Mouse (Mus musculus): ENCODE results near the gene Gemin7. TPM values are rescaled to one million over a fixed set of nuclear protein-coding genes. Genes with fewer than 3 reads are reported as not detected.

Gene Gemin7
- total RNA-seq, 2 experiments from 2014 or later: 54.7 to 56.2 TPM

DNA sequence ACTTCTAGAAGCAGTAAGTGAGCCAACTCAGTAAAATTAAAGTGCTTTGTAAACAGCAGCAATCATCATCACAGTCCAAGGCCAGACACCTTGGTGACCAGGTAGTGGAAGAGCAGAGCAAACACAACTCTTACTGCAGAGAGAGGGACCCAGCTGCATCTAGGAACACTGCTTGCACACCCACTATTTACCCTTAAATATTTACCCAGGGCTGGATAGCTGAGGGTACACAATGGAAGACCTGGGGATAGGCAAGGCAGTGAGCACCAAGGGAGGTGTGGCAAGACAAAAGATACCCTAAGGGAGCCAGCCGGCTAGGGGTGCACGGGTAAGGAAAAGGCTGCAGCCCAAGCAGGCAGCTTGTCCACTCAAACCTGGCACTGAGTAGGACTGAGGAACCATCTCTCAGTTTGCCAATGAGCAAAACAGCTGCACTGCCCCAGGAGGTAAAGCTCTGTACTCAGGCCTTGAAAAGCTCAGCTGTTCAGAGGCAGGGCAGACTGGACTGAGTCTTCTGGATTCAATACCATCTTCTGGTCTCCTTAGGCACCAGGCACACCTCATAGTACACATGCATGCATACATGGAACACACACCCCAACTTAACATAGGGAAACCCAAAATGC, 29.9 kb downstream of the Gemin7 start:
- no peak for DNase-seq

DNA sequence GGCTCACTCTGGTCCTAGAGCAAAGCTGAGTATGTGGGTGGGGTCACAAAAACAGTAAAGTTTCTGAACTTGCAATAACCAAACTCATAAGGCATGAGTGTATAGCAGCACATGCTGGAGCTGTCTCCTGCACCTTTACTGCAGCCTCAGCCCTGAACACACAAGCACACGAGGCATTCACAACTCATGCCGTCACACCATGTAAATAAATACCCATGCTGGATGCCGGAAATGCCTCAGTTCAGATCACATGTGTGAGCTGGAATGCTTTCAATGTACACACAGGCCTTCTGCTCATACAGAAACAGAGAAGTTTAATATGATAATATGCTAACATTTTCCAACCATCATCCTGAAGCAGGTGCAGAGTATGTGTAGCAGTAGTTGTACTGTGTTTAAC, 31.4 kb downstream of the Gemin7 start:
- DNase-seq: no peak

DNA sequence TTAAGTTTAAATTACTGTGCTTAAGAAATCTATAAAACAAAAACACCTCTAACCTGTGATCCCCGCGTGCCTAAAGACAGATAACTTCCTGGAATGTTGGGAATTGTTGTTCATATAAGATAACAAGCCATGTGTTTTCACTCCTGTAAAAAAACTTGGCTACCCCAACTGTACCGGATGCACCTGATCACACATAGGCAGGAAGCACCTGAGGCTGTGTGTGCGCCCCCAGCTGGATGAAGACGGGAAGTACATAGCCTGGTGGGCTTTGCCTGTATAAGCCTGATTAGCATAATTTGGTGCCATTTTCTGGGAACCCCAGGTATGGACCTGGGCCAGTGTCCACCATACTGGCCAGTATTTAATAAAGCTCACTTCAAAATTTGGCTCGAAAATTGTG, 33.8 kb downstream of the Gemin7 start:
- no peak for DNase-seq

DNA sequence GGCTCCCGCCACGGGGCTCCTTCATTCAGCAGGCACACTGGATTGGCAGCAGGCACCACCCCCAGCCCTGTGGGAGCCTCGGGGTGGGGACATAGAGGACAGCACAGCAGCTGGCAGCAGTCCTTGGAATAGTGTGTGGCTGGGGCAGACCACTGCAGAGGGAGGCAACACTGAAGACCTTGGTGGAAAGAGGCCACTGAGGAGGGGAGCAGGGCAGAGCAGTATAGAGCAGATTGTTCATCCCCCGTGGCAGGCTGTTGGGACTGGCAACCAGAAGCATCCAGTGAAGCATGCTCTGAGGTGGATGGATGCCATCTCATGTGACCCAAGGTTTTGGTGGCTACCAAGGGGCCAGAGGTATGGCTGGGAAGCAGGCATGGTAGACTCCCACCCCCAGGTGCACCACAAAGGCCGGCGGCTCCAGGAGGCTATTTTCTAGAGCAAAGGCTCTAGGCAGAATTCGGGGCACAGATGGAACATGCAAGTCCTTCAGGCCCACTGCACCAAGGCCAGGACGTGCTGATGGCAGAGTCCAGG, 35.2 kb downstream of the Gemin7 start:
- DNase-seq: peak; percentile 60

DNA sequence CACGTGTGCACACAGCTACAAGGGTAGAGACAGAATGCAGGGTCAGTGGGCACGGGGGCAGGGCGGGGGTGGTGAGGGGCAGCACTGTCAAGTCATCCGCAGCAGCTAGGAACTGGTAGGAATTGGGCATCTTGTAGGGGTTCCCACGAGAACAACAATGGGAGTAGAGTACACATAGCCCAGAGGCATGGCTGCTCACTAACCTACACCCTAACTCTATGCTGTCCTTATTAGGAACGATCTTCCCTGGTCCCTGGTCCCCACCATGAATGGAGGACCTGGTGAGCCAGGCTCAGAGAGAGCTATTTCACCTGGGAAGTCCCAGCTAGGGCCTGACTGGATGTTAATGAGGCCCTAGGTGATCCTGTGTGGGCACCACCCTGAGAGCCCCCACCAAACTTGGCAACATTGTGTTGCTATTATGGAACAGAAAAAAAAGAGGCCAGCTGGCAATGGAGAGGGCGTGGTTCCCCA, 35.7 kb downstream of the Gemin7 start:
- DNase-seq: no peak

DNA sequence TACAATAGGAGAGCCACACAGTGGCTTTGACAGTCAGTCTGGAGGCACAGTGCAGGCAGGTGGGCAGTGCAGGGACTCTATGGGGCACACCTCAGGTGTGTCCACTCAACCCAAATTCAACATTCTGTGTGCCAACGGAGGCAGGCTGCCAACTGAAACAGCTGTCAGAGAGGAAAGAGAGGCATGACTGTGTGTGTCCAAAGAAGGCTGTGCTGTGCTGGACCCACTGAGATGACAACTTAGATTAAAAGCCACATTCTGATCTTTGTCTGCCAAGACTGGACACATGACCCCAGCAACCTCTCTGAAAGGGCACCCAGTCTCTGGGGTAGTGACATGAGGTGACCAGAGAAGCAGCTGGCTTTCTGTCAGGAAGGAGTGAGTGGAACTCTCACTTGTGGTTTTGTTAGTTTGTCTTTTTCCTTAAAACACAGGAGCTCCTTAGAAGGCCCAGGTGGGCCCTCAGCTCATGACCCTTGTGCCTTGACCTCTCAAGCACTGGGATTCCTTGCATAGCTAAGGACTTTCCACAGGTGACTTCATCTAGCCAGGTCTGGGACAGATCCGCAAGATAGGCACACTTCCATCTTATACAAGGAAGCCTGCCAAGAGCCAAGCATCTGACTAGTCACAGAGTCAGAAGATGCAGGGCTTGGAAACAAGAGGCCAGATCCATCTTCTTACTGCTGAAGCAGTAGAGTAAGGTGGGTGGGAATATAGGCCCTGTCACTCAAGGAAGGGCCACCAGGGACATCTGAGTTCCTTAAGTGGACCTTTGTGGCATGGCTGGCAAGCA, 36.4 kb downstream of the Gemin7 start:
- peak; percentile 38 for DNase-seq

DNA sequence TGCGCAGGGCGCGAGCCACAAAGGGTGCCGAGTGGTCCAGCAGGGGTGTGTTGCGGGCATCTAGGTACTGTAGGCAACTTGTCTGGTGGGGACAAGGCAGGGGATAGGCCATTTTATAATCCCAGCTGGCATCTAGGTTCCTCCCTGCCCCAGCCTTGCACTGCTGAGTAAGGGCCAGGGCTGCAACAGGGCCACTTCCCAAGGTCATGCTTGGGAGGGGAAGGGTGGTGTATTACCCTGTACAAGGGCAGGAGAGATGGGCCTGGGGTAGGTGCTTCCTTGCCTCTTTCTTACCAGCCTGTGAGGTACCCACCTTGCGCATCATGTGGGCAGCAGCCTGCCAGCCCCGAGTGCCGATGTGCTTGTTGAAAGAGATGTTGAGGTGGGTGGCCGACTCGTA, 42.7 kb downstream of the Gemin7 start:
- no peak for DNase-seq

DNA sequence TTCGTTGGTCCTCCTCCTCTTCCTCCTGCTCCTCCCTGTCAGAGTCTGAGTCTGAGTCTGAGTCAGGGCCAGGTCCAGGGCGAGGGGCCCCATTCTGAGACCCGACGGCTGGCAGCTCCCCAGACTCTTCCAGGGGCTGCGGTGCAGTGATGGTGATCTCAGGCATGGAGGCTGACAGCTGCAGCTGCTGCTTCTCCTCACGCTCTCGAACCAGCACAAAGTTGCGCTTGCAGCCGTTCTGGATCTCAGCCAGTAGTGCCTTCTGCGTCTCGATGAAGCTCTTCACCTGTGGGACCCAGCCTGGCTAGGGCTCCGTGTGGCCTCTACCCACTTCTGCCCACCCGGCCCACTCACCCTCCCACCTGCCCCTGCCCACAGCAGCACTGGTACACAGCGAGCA, 45.2 kb downstream of the Gemin7 start:
- DNase-seq: no peak

DNA sequence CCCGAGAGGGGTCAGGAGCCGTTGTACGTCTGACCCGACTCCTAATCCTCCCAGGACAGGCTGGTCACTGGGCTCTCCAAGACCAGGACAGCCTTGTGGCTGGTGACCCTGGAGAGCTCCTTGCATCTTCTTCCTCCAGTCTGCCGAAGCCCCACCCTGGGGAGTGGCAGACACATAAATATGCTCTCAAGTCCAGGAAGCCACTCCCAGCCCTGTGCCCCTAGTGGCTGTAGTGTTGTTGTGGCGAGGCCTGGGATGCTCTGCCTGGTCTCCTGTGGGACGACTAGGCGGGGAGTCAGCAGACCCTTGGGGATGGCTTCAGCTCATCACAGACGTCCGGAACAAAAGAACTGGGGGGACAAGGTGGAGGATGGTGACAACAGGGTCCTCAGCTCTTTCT, 46.3 kb downstream of the Gemin7 start:
- DNase-seq: no peak

DNA sequence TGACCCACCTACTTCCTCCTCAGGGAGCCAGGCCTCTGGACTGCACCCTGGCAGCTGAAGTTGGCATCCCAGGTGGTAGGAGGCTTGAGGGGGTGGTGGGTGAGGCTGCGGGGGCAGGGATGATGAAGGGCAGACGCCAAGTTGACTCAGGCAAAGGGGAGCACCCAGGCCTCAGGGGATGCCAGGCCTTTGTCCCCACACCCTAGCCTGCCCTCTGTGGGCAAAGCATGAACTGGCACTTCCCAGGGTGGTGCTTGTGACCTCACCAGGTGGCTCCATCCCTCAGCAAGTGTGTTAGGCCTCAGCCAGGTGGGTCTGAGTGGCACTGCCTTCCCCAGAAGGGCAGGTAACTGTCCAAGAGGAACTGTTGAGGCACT, 52.3 kb downstream of the Gemin7 start:
- DNase-seq: no peak

DNA sequence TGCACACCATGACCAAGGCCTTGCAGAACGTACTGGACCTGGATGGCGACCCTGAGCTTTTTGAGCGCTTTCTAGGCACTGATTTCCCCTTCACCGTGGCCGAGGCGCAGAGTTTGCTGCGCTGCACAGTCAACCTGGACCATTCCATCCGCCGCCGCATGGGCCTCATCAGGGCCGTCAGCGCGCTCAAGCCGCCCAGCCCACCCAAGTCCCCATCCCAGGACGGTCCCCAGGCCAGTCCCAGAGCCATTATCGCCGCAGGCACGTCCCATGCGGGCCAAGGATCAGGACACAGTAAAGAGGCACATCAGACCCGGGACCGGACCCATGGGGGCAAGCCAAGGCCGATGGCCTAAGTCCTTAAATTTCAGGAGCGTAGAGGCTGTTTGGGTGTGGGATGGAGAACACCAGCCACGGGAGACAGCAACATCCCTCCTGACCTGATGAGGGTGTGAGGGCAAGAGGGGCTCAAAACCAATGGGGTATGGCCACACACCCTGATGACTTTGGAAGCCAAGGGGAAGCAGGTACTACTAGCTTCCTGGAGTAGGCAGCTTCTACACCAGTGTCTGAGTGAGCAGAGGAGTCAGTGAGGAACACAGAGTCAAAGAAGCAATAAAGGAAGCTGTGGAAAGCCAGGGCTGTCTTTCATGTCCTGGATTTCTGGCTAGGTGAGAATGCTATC, 52.8 kb downstream of the Gemin7 start:
- no peak for DNase-seq

DNA sequence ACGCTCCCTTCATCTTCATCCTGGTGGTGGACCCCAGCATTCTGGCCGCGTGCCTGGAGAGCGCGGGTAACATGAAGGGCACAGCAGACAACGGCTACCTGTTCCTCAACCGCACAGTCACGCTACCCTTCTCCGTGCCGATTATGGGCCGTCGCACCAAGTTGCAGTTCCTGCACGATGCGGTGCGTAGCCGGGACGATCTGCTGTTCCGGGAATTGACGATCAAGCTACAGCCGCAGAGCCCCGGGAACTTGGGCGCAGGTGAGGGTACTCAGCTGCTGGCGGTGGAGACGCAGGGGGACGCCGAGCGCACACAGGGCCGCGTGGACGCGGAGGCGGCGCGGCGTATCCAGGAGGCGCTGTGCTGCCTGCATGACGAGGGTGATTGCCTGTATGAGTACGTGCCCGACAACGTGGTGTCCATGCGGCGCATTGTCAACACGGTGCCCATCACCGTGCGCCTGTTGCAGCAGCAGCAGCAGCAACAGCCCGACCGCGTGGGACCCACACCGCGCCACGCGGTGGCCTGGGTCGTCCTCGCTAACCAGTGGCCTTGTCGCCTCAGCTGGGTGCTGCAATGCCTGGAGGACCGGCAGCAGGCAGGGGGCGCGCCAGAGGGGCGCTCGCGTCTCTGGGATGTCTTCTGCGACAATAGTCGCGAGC, 53.5 kb downstream of the Gemin7 start:
- DNase-seq: peak; percentile 70

DNA sequence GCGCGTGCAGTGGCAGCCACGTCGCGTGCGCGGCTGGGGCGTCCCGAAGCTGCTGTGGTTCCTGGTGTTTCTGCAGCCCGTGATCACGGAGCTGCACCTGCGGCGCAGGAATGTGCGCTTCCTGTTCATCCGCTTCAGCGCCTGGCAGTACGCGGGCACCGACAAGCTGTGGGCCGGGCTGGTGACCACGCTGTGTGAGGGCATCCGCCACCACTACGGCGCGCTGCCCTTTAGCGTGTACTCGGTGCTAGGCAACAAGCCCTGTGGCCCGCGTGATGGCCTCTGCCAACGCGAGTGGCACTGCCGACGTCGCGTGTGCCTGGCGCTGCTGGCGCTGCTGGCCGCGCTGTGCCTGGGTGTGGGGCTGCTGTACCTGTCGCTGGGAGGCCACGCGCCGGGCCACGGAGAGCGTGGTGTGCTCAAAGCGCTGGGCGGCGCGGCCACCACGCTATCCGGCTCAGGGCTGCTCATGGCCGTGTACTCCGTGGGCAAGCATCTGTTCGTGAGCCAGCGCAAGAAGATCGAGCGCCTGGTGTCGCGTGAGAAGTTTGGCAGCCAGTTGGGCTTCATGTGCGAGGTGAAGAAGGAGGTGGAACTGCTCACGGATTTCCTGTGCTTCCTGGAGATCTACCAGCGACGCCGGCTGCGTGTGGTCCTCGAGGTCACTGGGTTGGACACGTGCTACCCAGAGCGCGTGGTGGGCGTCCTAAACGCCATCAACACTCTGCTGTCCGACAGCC, 54.2 kb downstream of the Gemin7 start:
- peak; percentile 38 for DNase-seq

DNA sequence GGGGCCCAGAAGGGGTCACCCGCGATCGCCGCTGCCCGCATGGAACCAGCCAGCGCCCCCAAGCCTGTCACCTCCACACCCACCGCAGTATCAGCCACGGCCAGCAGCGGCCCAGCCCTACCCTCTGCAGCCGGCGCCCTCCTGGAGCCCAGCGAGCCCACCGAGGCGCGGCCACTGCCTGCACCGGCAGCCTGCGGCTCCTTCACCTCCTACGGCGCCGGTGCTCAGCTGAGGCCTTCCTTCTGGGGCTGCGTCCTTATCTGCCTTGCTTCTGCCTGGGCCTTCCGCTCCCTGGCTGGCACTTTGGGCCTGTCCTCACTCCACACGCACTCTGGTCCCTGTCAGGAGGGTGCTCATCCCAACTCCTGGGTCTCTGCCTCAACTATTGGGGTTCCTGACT, 57.4 kb downstream of the Gemin7 start:
- no peak for DNase-seq

DNA sequence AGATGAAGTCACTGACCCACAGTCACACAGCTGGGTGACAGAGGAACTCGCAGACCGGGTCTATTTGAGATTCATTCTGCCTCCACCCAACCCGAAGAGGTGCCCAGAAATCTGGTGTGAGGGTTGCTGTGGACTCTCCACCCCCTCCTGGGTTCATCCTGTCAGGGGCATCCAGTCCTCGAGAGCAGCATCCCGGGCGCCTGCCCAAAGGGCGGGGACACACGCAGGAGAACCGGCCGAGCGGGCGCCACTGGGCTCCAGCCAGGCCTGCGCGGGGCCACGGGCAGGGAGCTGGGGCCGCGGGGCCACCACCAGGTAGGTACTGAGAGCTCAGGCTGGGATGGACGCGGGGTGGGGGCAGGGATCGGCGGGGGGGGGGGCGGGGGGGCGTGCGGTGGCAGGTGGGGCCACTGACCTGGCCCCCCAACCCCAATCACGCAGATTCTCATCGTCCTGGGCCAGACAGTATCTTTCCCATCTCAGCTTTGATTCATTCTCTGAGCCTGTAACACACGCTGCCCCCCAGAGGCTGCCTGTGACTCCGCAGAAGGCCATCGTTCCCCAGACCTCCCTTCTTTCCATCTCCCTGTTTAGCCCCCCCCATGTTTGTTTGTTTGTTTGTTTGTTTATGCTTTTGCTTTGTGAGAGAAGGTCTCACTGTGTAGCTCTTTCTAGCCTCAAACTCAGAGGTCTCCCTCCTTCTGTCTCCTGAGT, 59.6 kb downstream of the Gemin7 start, which contains the start of gene Nkpd1:
Gene Nkpd1 (plus strand): TSS at position 187 of the 714 bp plus-strand sequence.
- peak; percentile 47 for DNase-seq

Other genes starting within 250 kb of the Gemin7 start
- 10 to 100 TPM; 37.1 to 41.3 TPM for gene Ercc1, start 232.8 kb downstream of the Gemin7 start, total RNA-seq (2021)
- 10 to 100 TPM; 11.5 to 11.7 TPM for gene Cd3eap, start 218.1 kb downstream of the Gemin7 start, total RNA-seq (2021)
- 1 to 10 TPM; 5.0 to 6.0 TPM for gene Ppp1r13l, start 217.8 kb downstream of the Gemin7 start, total RNA-seq (2021)
- gene Ercc2, start 195.6 kb downstream of the Gemin7 start, total RNA-seq (2021): 10 to 100 TPM; 18.8 to 29.0 TPM
- gene Klc3, start 173.5 kb downstream of the Gemin7 start, total RNA-seq (2021): 1 to 10 TPM; 1.4 to 1.7 TPM
- 100 to 1,000 TPM; 346 to 973 TPM for gene Ckm, start 172.8 kb downstream of the Gemin7 start, total RNA-seq (2021)
- 10 to 100 TPM; 35.0 to 37.1 TPM for gene Mark4, start 118.8 kb downstream of the Gemin7 start, total RNA-seq (2021)
- gene Exoc3l2, start 114.3 kb downstream of the Gemin7 start, total RNA-seq (2021): 10 to 100 TPM; 17.4 to 17.9 TPM
- 1 to 10 TPM; 5.2 to 5.4 TPM for gene Bloc1s3, start 69.2 kb downstream of the Gemin7 start, total RNA-seq (2021)
- 10 to 100 TPM; 76.6 to 80.9 TPM for gene Trappc6a, start 69.2 kb downstream of the Gemin7 start, total RNA-seq (2021)
- under 1 TPM; 0.18 to 0.21 TPM for gene Nkpd1, start 59.8 kb downstream of the Gemin7 start, total RNA-seq (2021)
- gene Ppp1r37, start 14.5 kb downstream of the Gemin7 start, total RNA-seq (2021): 10 to 100 TPM; 59.2 to 60.8 TPM
- gene Zfp296, start 308 bp downstream of the Gemin7 start, total RNA-seq (2021): under 1 TPM; 0.55 to 0.60 TPM
- gene Clasrp, start 26.9 kb upstream of the Gemin7 start, total RNA-seq (2021): 10 to 100 TPM; 29.6 to 58.3 TPM
- 10 to 100 TPM; 18.8 to 21.6 TPM for gene Relb, start 51.8 kb upstream of the Gemin7 start, total RNA-seq (2021)
- gene Clptm1, start 87.4 kb upstream of the Gemin7 start, total RNA-seq (2021): 100 to 1,000 TPM; 108 to 117 TPM
- gene Apoc2, start 100.3 kb upstream of the Gemin7 start, total RNA-seq (2021): 100 to 1,000 TPM in 1 of 2 experiments, 10 to 100 TPM in 1; 52.0 to 144 TPM
- 1 to 10 TPM; 1.3 to 1.5 TPM for gene Gm44805, start 103.8 kb upstream of the Gemin7 start, total RNA-seq (2021)
- gene Apoc4, start 103.9 kb upstream of the Gemin7 start, total RNA-seq (2021): 100 to 1,000 TPM; 211 to 416 TPM
- 1,000 to 10,000 TPM in 1 of 2 experiments, 100 to 1,000 TPM in 1; 910 to 1,570 TPM for gene Apoc1, start 115.1 kb upstream of the Gemin7 start, total RNA-seq (2021)
- 1,000 to 10,000 TPM; 1,872 to 4,173 TPM for gene Apoe, start 121.6 kb upstream of the Gemin7 start, total RNA-seq (2021)
- 100 to 1,000 TPM; 157 to 171 TPM for gene Tomm40, start 137.8 kb upstream of the Gemin7 start, total RNA-seq (2021)
- 100 to 1,000 TPM in 1 of 2 experiments, 10 to 100 TPM in 1; 86.7 to 106 TPM for gene Nectin2, start 172.9 kb upstream of the Gemin7 start, total RNA-seq (2021)
- 10 to 100 TPM; 62.4 to 75.1 TPM for gene Bcam, start 193.4 kb upstream of the Gemin7 start, total RNA-seq (2021)
- 1 to 10 TPM; 1.8 to 3.2 TPM for gene Cblc, start 219.2 kb upstream of the Gemin7 start, total RNA-seq (2021)
- 10 to 100 TPM; 15.4 to 16.6 TPM for gene Bcl3, start 245.2 kb upstream of the Gemin7 start, total RNA-seq (2021)

Data from adrenal gland, postnatal 10 days (tissue).